Mouse (Mus musculus) spleen, adult 2 months (tissue): ENCODE results near the gene Yju2.

ENCODE experiments used
- CTCF ChIP-seq: fragments of 200-500 bp; IDR thresholded peaks from 2 replicates; pipeline ENCODE4 v1.5.1; 2011; ENCODE audit warnings: mild to moderate bottlenecking, inconsistent platforms; ENCODE audit not compliant: insufficient read depth, insufficient read length, insufficient replicate concordance; ENCODE audit errors: extremely low read depth
- POLR2A ChIP-seq: fragments of 200-500 bp; IDR thresholded peaks from 2 replicates; pipeline ENCODE4 v1.6.1; 2011; ENCODE audit warnings: low read depth, low read length, inconsistent platforms

GRCm38 (mm10) chr17:55963171-55963570, 4.3 kb downstream of the Yju2 start:
- TF ChIP-seq POLR2A (no peak), CTCF (no peak)
